Comparison of ENCODE assay signal across 22 mouse cellular contexts in genomic region chr14:55737086-55737687, GRCm38 (mm10). TPM values are rescaled to one million over a fixed set of nuclear protein-coding genes. Genes with fewer than 3 reads are reported as not detected.
A peak's percentile ranks its signal among the peaks of the same experiment; 100 is the strongest.
DNase-seq lines count a peak whose midpoint lies in the region; ATAC-seq and TF ChIP-seq lines count a peak whose summit lies in the region.
"Had no signal": no experiment of that assay in that cellular context is flagged by ENCODE, and none has a peak within 500 bp of the region (broad histone marks: within the 10 kb centered on the region; RNA-seq: fewer than 3 reads in every experiment).

No protein-coding gene starts in this region.

- peak; percentile 8; the same call in 1 of the 2 replicates for ATAC-seq in G1E (ENCODE audit: extremely low read depth, insufficient number of reproducible peaks, low FRiP score, poor library complexity, severe bottlenecking)
- ATAC-seq in kidney, embryonic 16.5 days (ENCODE audit: low FRiP score, low TSS enrichment): peak; percentile 77
- no peak for ATAC-seq in forebrain, postnatal 0 days
- ATAC-seq: midbrain, embryonic 13.5 days had no signal

- DNase-seq in 416B (ENCODE audit: low read depth): peak; percentile 86
- no peak for DNase-seq in G1E (ENCODE audit: low spot score)
- DNase-seq in ovary, postnatal 36 days (ENCODE audit: low spot score): no peak
- no peak for DNase-seq in forebrain, postnatal 0 days
- DNase-seq in spleen, postnatal 14 days (ENCODE audit: low spot score in 2 of 2): no peak
- DNase-seq: adrenal gland, postnatal 25 days; cerebellum, adult 9-11 months; gastrocnemius, postnatal 25 days; heart, postnatal 36 days; left cerebral cortex, postnatal 4 days; right cerebral cortex, postnatal 14 days; thymus, postnatal 25 days had no signal

- H3K79me2 ChIP-seq in macrophage (ENCODE audit: inconsistent target): no peaks in the 10 kb centered on the region

- no peak overlapping the region for H3K9ac ChIP-seq in kidney, embryonic 16.5 days (replicated peaks; ENCODE audit: low read length)
- no peak overlapping the region for H3K9ac ChIP-seq in forebrain, postnatal 0 days
- H3K9ac ChIP-seq: heart, embryonic 15.5 days; hindbrain, embryonic 14.5 days; limb, embryonic 15.5 days; midbrain, embryonic 13.5 days had no signal

- H3K27ac ChIP-seq in kidney, embryonic 16.5 days (ENCODE audit: low read length): no peak overlapping the region
- H3K27ac ChIP-seq in macrophage: 0 out of 2 replicates have a peak overlapping the region, but pooled peaks have one; percentile 21
- no peak overlapping the region for H3K27ac ChIP-seq in forebrain, postnatal 0 days (ENCODE audit: low read depth, low read length)
- H3K27ac ChIP-seq: embryonic facial prominence, embryonic 10.5 days; forebrain, embryonic 10.5 days; heart, embryonic 15.5 days; hindbrain, embryonic 14.5 days; limb, embryonic 15.5 days; midbrain, embryonic 13.5 days had no signal

- WGBS in kidney, embryonic 16.5 days: 80% methylated on average over 9 of the region's 9 CpGs
- WGBS in macrophage (ENCODE audit: missing documents): 55% methylated on average over 9 of the region's 9 CpGs
- 89% methylated on average over 9 of the region's 9 CpGs for WGBS in forebrain, postnatal 0 days

- H3K9me3 ChIP-seq in G1E (replicated peaks): no peaks in the 10 kb centered on the region
- no peaks in the 10 kb centered on the region for H3K9me3 ChIP-seq in kidney, embryonic 16.5 days (ENCODE audit: low read length)
- H3K9me3 ChIP-seq in forebrain, postnatal 0 days (ENCODE audit: low read length): no peaks in the 10 kb centered on the region
- H3K9me3 ChIP-seq: embryonic facial prominence, embryonic 10.5 days; forebrain, embryonic 10.5 days; heart, embryonic 15.5 days; limb, embryonic 15.5 days; megakaryocyte, embryonic 14.5 days; midbrain, embryonic 13.5 days had no signal

- peaks cover 16% of the 10 kb centered on the region for H3K4me1 ChIP-seq in G1E (ENCODE audit: insufficient read depth, low read depth, low read length)
- H3K4me1 ChIP-seq in kidney, embryonic 16.5 days (ENCODE audit: insufficient read depth, low read length): 0 out of 2 replicates have a peak, but pooled peaks cover 7% of the 10 kb centered on the region
- no peaks in the 10 kb centered on the region for H3K4me1 ChIP-seq in forebrain, postnatal 0 days (ENCODE audit: insufficient read depth)
- H3K4me1 ChIP-seq: embryonic facial prominence, embryonic 10.5 days; forebrain, embryonic 10.5 days; heart, embryonic 15.5 days; limb, embryonic 15.5 days; midbrain, embryonic 13.5 days had no signal

- H3K4me3 ChIP-seq in G1E (ENCODE audit: low read depth, low read length) (no peak overlapping the region), macrophage (ENCODE audit: inconsistent target) (no peak overlapping the region)
- H3K4me3 ChIP-seq in kidney, embryonic 16.5 days (ENCODE audit: low read length): no peak overlapping the region
- H3K4me3 ChIP-seq in forebrain, postnatal 0 days (ENCODE audit: low read depth, low read length): no peak overlapping the region
- H3K4me3 ChIP-seq: embryonic facial prominence, embryonic 10.5 days; forebrain, embryonic 10.5 days; heart, embryonic 15.5 days; limb, embryonic 15.5 days; megakaryocyte, embryonic 14.5 days; midbrain, embryonic 13.5 days had no signal

- peaks cover 20% of the 10 kb centered on the region for H3K27me3 ChIP-seq in G1E (ENCODE audit: insufficient read depth, low read length)
- no peaks in the 10 kb centered on the region for H3K27me3 ChIP-seq in kidney, embryonic 16.5 days (ENCODE audit: insufficient read depth, low read length)
- H3K27me3 ChIP-seq in forebrain, postnatal 0 days (ENCODE audit: insufficient read depth, low read length): no peaks in the 10 kb centered on the region
- H3K27me3 ChIP-seq: heart, embryonic 15.5 days; limb, embryonic 15.5 days; midbrain, embryonic 13.5 days had no signal

- no peak for TF ChIP-seq CTCF in G1E (IDR thresholded peaks at IDR 0.05; ENCODE audit: low read depth, low read length)
- no peak for TF ChIP-seq CTCF in forebrain, postnatal 0 days (IDR thresholded peaks at IDR 0.05; ENCODE audit: low read depth)

- H3K4me2 ChIP-seq in kidney, embryonic 16.5 days (replicated peaks; ENCODE audit: low read depth, low read length): no peak overlapping the region
- H3K4me2 ChIP-seq in forebrain, postnatal 0 days (ENCODE audit: low read depth): no peak overlapping the region
- H3K4me2 ChIP-seq: heart, embryonic 15.5 days; hindbrain, embryonic 14.5 days; limb, embryonic 15.5 days; midbrain, embryonic 13.5 days had no signal

- H3K36me3 ChIP-seq in G1E (replicated peaks) (peaks cover 41% of the 10 kb centered on the region), macrophage (ENCODE audit: inconsistent target) (peaks cover 39% of the 10 kb centered on the region)
- H3K36me3 ChIP-seq in kidney, embryonic 16.5 days (ENCODE audit: insufficient read depth, low read length): peaks cover 28% of the 10 kb centered on the region
- peaks cover 33% of the 10 kb centered on the region for H3K36me3 ChIP-seq in forebrain, postnatal 0 days (ENCODE audit: insufficient read depth)

RNA-seq across cellular contexts. Expression of gene Dhrs1, which starts 8.3 kb away (rescaled TPM):
- 67.7 and 86.7 TPM in 2 replicates for total RNA-seq in G1E (2014; fragmentation: Nextera tagmentation)
- 39.3 and 57.2 TPM in 2 replicates for total RNA-seq in G1E (2017)
- 4.2 and 6.5 TPM in 2 replicates for polyA plus RNA-seq in G1E (2012)
- 112 and 119 TPM in 2 replicates for polyA plus RNA-seq in kidney, embryonic 16.5 days (2015; fragmentation: Nextera tagmentation; extraction: Ambion mirVana)
- 10 to 100 TPM in 16 of 26 experiments, 1 to 10 TPM in 10; 2.4 to 54.9 (median 15.8) TPM for total RNA-seq in macrophage (2018; cell fraction: chromatin; rRNA removed)
- 100 to 1,000 TPM in 25 of 26 experiments, 10 to 100 TPM in 1; 99.1 to 153 (median 123) TPM for total RNA-seq in macrophage (2018; cell fraction: cytosol; rRNA removed)
- 10 to 100 TPM; 11.3 to 72.5 (median 41.3) TPM for total RNA-seq in macrophage (2018; cell fraction: nucleus; rRNA removed)
- 63.5 to 108 TPM (median 106 TPM) in 3 replicates for polyA plus RNA-seq in macrophage (2018)
- total RNA-seq in forebrain, postnatal 0 days (2014; rRNA removed): 70.4 and 83.8 TPM in 2 replicates
- 83.3 and 86.0 TPM in 2 replicates for polyA plus RNA-seq in forebrain, postnatal 0 days (2015; fragmentation: Nextera tagmentation; extraction: Ambion mirVana)

RNA-seq across cellular contexts. Expression of gene Nop9, which starts 8.3 kb away (rescaled TPM):
- total RNA-seq in G1E (2014; fragmentation: Nextera tagmentation): 23.0 and 32.6 TPM in 2 replicates
- total RNA-seq in G1E (2017): 22.3 and 23.5 TPM in 2 replicates
- polyA plus RNA-seq in G1E (2012): 45.5 and 56.5 TPM in 2 replicates
- 40.6 and 41.9 TPM in 2 replicates for polyA plus RNA-seq in kidney, embryonic 16.5 days (2015; fragmentation: Nextera tagmentation; extraction: Ambion mirVana)
- total RNA-seq in macrophage (2018; cell fraction: chromatin; rRNA removed): 10 to 100 TPM in 16 of 26 experiments, 1 to 10 TPM in 10; 2.6 to 24.3 (median 11.7) TPM
- 10 to 100 TPM in 25 of 26 experiments, 1 to 10 TPM in 1; 10.0 to 18.1 (median 15.1) TPM for total RNA-seq in macrophage (2018; cell fraction: cytosol; rRNA removed)
- 10 to 100 TPM in 13 of 26 experiments, 1 to 10 TPM in 13; 6.7 to 21.8 (median 10.0) TPM for total RNA-seq in macrophage (2018; cell fraction: nucleus; rRNA removed)
- 9.3 to 22.6 TPM (median 12.9 TPM) in 3 replicates for polyA plus RNA-seq in macrophage (2018)
- total RNA-seq in forebrain, postnatal 0 days (2014; rRNA removed): 23.3 and 34.7 TPM in 2 replicates
- 21.4 and 25.6 TPM in 2 replicates for polyA plus RNA-seq in forebrain, postnatal 0 days (2015; fragmentation: Nextera tagmentation; extraction: Ambion mirVana)

RNA-seq across cellular contexts. Expression of gene Rabggta, which starts 15.1 kb away (rescaled TPM):
- 11.9 and 12.4 TPM in 2 replicates for total RNA-seq in G1E (2014; fragmentation: Nextera tagmentation)
- total RNA-seq in G1E (2017): 15.2 and 17.3 TPM in 2 replicates
- 19.3 and 27.6 TPM in 2 replicates for polyA plus RNA-seq in G1E (2012)
- polyA plus RNA-seq in kidney, embryonic 16.5 days (2015; fragmentation: Nextera tagmentation; extraction: Ambion mirVana): 43.3 and 46.2 TPM in 2 replicates
- 100 to 1,000 TPM in 3 of 26 experiments, 10 to 100 TPM in 23; 17.8 to 107 (median 48.7) TPM for total RNA-seq in macrophage (2018; cell fraction: chromatin; rRNA removed)
- 10 to 100 TPM in 24 of 26 experiments, 1 to 10 TPM in 2; 9.7 to 17.0 (median 13.4) TPM for total RNA-seq in macrophage (2018; cell fraction: cytosol; rRNA removed)
- 10 to 100 TPM in 25 of 26 experiments, 1 to 10 TPM in 1; 9.8 to 56.9 (median 30.2) TPM for total RNA-seq in macrophage (2018; cell fraction: nucleus; rRNA removed)
- polyA plus RNA-seq in macrophage (2018): 7.5 to 16.7 TPM (median 12.4 TPM) in 3 replicates
- 72.8 and 73.3 TPM in 2 replicates for total RNA-seq in forebrain, postnatal 0 days (2014; rRNA removed)
- 49.4 and 56.9 TPM in 2 replicates for polyA plus RNA-seq in forebrain, postnatal 0 days (2015; fragmentation: Nextera tagmentation; extraction: Ambion mirVana)

RNA-seq across cellular contexts. Expression of gene Cideb, which starts 21.1 kb away (rescaled TPM):
- total RNA-seq in G1E (2014; fragmentation: Nextera tagmentation) (not detected in 2 replicates), G1E (2017) (0.38 TPM in 1 of 2 replicates, not detected in the other)
- polyA plus RNA-seq in G1E (2012) (not detected in 2 replicates), macrophage (2018) (0.22 to 0.72 TPM (median 0.41 TPM) in 3 replicates)
- 21.1 and 21.3 TPM in 2 replicates for polyA plus RNA-seq in kidney, embryonic 16.5 days (2015; fragmentation: Nextera tagmentation; extraction: Ambion mirVana)
- total RNA-seq in macrophage (2018; cell fraction: chromatin; rRNA removed): under 1 TPM in 2 of 26 experiments, not detected in 24; 0.70 to 0.99 TPM
- under 1 TPM in 25 of 26 experiments, not detected in 1; 0.15 to 0.77 (median 0.41) TPM for total RNA-seq in macrophage (2018; cell fraction: cytosol; rRNA removed)
- total RNA-seq in macrophage (2018; cell fraction: nucleus; rRNA removed): under 1 TPM in 3 of 26 experiments, not detected in 23; 0.45 to 0.98 (median 0.54) TPM
- total RNA-seq in forebrain, postnatal 0 days (2014; rRNA removed): 0.23 and 0.43 TPM in 2 replicates
- polyA plus RNA-seq in forebrain, postnatal 0 days (2015; fragmentation: Nextera tagmentation; extraction: Ambion mirVana): 0.20 and 0.54 TPM in 2 replicates
- total RNA-seq: gastrocnemius, postnatal 25 days had no signal
- polyA plus RNA-seq: embryonic facial prominence, embryonic 10.5 days; hindbrain, embryonic 14.5 days had no signal

RNA-seq across cellular contexts. Expression of gene Tgm1, which starts 23.5 kb away (rescaled TPM):
- total RNA-seq in G1E (2014; fragmentation: Nextera tagmentation) (10.5 and 11.5 TPM in 2 replicates), G1E (2017) (11.7 and 13.1 TPM in 2 replicates)
- polyA plus RNA-seq in G1E (2012) (26.6 and 31.1 TPM in 2 replicates), macrophage (2018) (1.2 to 4.3 TPM (median 3.6 TPM) in 3 replicates)
- polyA plus RNA-seq in kidney, embryonic 16.5 days (2015; fragmentation: Nextera tagmentation; extraction: Ambion mirVana): 2.9 and 3.0 TPM in 2 replicates
- total RNA-seq in macrophage (2018; cell fraction: chromatin; rRNA removed): 1 to 10 TPM in 21 of 26 experiments, under 1 TPM in 5; 0.25 to 5.7 (median 1.6) TPM
- total RNA-seq in macrophage (2018; cell fraction: cytosol; rRNA removed): 1 to 10 TPM in 24 of 26 experiments, under 1 TPM in 2; 0.85 to 4.7 (median 1.9) TPM
- total RNA-seq in macrophage (2018; cell fraction: nucleus; rRNA removed): 1 to 10 TPM in 23 of 26 experiments, under 1 TPM in 3; 0.58 to 5.7 (median 1.8) TPM
- 0.05 and 0.15 TPM in 2 replicates for total RNA-seq in forebrain, postnatal 0 days (2014; rRNA removed)
- polyA plus RNA-seq in forebrain, postnatal 0 days (2015; fragmentation: Nextera tagmentation; extraction: Ambion mirVana): 0.15 and 0.21 TPM in 2 replicates
- total RNA-seq: adrenal gland, postnatal 25 days; gastrocnemius, postnatal 25 days; layer of hippocampus, adult 18-20 months had no signal
